Mouse (Mus musculus) bone marrow macrophage, adult 2 months (primary cell): ENCODE results near the gene Them7.

Source experiments
- CTCF ChIP-seq: IDR thresholded peaks from 2 replicates; pipeline ENCODE4 v1.5.1; 2012; ENCODE audit warnings: low read depth, mild to moderate bottlenecking, low read length, moderate library complexity
- POLR2A ChIP-seq: IDR thresholded peaks from 2 replicates; pipeline ENCODE4 v1.6.1; 2012; ENCODE audit warnings: mild to moderate bottlenecking, low read depth, low read length, borderline replicate concordance

DNA sequence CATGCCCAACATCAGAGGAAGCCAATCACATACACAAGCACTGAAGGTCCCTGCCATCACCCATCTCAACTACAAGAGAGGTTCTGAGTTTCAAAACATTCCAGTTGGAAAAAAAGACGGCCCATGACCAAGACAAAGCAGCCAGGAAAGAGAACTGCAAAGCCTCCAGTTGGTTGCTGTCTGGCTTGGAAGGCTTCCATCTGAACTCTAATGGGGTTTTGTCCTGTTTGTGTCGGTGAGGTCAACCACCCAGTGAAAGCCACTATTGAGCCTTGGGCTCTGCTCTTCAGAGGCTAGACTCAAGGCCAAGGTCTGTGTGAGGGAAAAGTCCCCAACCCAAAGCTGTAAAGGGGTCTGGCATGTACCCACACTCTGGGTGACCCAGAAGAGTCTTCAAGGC is 111.5 kb downstream of the Them7 start:
- TF ChIP-seq POLR2A (no peak), CTCF (no peak)
